Mouse (Mus musculus): ENCODE data around the gene Trp53inp2.

DNA sequence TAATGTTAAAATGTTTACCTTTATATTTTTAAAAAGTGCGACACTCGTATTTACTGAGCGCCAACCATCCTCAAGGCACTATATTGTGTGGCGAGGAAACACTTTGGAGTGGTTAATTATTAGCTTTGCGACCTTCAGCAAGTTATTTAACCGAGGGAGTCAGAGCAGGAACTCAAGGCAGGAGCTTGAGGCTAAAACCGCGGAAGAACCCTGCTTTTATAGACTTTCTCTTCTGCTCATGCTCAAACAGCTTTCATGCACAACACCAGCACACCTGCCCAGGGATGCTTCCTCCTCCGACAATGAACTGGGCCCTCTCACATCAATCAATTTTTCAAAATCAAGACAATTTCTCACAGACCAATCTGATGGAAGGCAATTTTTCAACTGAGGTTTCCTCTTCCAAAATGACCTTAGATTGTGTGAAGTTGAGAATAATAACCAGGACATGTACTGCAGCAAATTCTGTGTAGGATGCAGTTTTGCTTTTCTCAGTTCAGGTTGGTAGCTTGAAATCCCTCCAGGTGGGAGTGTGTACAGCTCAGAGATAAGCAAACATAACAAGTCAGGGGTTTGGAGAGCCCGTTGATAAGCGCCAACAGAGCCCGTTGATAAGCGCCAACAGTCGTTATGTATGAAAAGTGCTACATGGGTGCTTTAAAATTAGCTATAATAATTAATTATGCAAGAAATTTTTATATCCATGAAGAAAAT lies 23.0 kb upstream of the Trp53inp2 start:
- TF ChIP-seq POLR2A (IDR thresholded peaks at IDR 0.05; ENCODE audit: insufficient read depth, low read depth, low read length): no peak
- TF ChIP-seq CTCF (IDR thresholded peaks at IDR 0.05): no peak
